Mouse (Mus musculus): ENCODE data around the gene Gm826.

Gm826 gene

GRCm38 (mm10) chr2:160334111-160334661, at the start of gene Gm826:
TSS of gene Gm826 (minus strand) at chr2:160334162.
- ATAC-seq (ENCODE audit: low TSS enrichment) = no peak

- no peak for ATAC-seq (ENCODE audit: low TSS enrichment)
Measured at GRCm38 (mm10) chr2:160383418-160383817, 49.5 kb upstream of the Gm826 start.

GRCm38 (mm10) chr2:160378271-160378670, 44.3 kb upstream of the Gm826 start:
- ATAC-seq (ENCODE audit: low TSS enrichment) = no peak

- ATAC-seq (ENCODE audit: low TSS enrichment) = no peak
Measured at GRCm38 (mm10) chr2:160376236-160376635, 42.3 kb upstream of the Gm826 start.

- no peak for ATAC-seq (ENCODE audit: low TSS enrichment)
Measured at GRCm38 (mm10) chr2:160369653-160370420, 35.9 kb upstream of the Gm826 start.

GRCm38 (mm10) chr2:160368422-160369357, 34.7 kb upstream of the Gm826 start:
- ATAC-seq (ENCODE audit: low TSS enrichment) = no peak

- peak; percentile 70 for ATAC-seq (ENCODE audit: low TSS enrichment)
Measured at GRCm38 (mm10) chr2:160367448-160368208, 33.7 kb upstream of the Gm826 start.

- ATAC-seq (ENCODE audit: low TSS enrichment) = peak; percentile 72
Measured at GRCm38 (mm10) chr2:160366980-160367338, 33.0 kb upstream of the Gm826 start, which contains the start of gene Mafb. TSS of gene Mafb (minus strand) at chr2:160367065.

- no peak for ATAC-seq (ENCODE audit: low TSS enrichment)
Measured at GRCm38 (mm10) chr2:160366111-160366979, 32.4 kb upstream of the Gm826 start.

GRCm38 (mm10) chr2:160365107-160365911, 31.3 kb upstream of the Gm826 start:
- no peak for ATAC-seq (ENCODE audit: low TSS enrichment)

- no peak for ATAC-seq (ENCODE audit: low TSS enrichment)
Measured at GRCm38 (mm10) chr2:160364666-160365065, 30.7 kb upstream of the Gm826 start.

GRCm38 (mm10) chr2:160364128-160364650, 30.2 kb upstream of the Gm826 start:
- no peak for ATAC-seq (ENCODE audit: low TSS enrichment)

GRCm38 (mm10) chr2:160363201-160363600, 29.2 kb upstream of the Gm826 start:
- ATAC-seq (ENCODE audit: low TSS enrichment) = no peak

GRCm38 (mm10) chr2:160361442-160362121, 27.6 kb upstream of the Gm826 start:
- ATAC-seq (ENCODE audit: low TSS enrichment) = no peak; the same call in 1 of the 2 replicates

GRCm38 (mm10) chr2:160360234-160360874, 26.4 kb upstream of the Gm826 start:
- no peak for ATAC-seq (ENCODE audit: low TSS enrichment)

GRCm38 (mm10) chr2:160358896-160359295, 24.9 kb upstream of the Gm826 start:
- no peak for ATAC-seq (ENCODE audit: low TSS enrichment)

- ATAC-seq (ENCODE audit: low TSS enrichment) = no peak
Measured at GRCm38 (mm10) chr2:160357442-160357841, 23.5 kb upstream of the Gm826 start.

- no peak for ATAC-seq (ENCODE audit: low TSS enrichment)
Measured at GRCm38 (mm10) chr2:160356132-160356531, 22.2 kb upstream of the Gm826 start.
